Mouse (Mus musculus): ENCODE measurements around the gene AI467606. TPM values are rescaled to one million over a fixed set of nuclear protein-coding genes. Genes with fewer than 3 reads are reported as not detected.
"Not testable (repeated sequence)": the region's sequence is repeated elsewhere in the genome, so short reads cannot be mapped to it uniquely, and the experiment has no call there.

AI467606 gene
- 17.6 and 18.5 TPM in 2 replicates for total RNA-seq (2014; fragmentation: Nextera tagmentation)
- total RNA-seq (2017), result 14.2 and 17.9 TPM in 2 replicates

DNA sequence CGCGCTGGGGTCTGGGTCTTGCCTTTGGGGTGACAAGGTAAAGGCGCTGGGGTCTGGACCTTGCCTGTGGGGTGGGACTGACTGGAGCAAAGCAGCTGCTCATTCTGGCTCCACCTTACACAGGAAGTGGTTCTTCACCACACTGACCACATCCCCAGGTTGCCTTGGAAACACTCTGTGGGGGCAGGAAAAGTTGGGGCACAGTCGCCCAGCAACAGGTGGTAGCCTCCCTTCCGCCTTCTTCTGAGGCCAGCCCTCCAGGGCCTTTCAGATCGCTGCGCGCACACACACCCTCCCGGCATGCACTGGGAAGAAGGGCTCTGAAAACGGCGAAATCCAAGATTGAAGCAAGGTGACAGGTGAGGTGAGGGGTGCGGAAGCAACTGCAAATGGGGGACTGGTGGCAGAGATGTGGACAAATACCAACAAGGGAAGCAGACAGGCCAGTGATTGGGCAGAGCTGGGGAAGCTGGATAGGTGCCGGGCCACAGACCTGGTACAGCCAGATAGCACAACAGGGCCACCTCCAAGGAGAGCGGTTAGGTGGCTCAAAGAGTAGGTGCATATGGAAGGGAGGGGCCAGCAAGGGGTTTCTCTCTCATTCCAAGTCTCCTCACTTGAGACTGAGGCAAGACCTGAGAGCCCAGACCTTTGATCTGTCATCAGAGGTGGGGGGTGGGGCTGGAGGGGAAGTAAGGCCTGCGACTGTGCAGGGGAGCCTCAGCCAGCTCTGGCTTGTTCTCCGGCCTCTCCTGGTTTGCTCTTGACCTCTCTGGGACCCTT lies at the start of gene AI467606:
Gene AI467606, plus strand, starts transcription at position 246 of the 783 bp plus-strand sequence.
- peak; percentile 82 for ATAC-seq (replicated peaks; ENCODE audit: low FRiP score, low TSS enrichment, poor library complexity, severe bottlenecking)

GRCm38 (mm10) chr7:127041851-127042672 lies 49.1 kb upstream of the AI467606 start, which contains the start of gene Kif22:
Gene Kif22 (minus strand): TSS chr7:127042471.
- ATAC-seq (replicated peaks; ENCODE audit: low FRiP score, low TSS enrichment, poor library complexity, severe bottlenecking), result peak; percentile 96

- no peak for ATAC-seq (replicated peaks; ENCODE audit: low FRiP score, low TSS enrichment, poor library complexity, severe bottlenecking)
These were observed 36.1 kb upstream of the AI467606 start for GRCm38 (mm10) chr7:127055026-127055585.

DNA sequence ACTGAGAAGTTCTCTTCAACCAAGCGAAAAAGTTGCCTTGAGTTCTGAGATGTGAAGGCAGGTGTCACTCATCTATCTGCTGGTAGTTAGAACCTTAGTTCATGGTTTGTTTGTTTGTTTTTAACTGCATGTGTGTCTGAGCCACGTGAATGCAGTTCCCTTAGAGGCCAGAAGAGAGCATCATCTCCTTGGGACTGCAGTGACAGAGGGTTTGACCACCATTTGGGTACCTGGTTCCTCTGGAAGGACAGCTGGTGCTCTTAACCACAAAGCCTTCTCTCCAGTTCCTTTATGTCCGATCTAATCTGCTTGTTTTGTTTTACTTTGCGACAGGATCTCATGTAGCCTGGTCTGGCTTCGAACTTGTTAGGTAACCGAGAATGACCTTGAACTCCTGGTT lies 25.6 kb upstream of the AI467606 start:
- ATAC-seq (replicated peaks; ENCODE audit: low FRiP score, low TSS enrichment, poor library complexity, severe bottlenecking), result no peak

GRCm38 (mm10) chr7:127066317-127066716 lies 24.8 kb upstream of the AI467606 start:
- ATAC-seq (replicated peaks; ENCODE audit: low FRiP score, low TSS enrichment, poor library complexity, severe bottlenecking), result no peak

DNA sequence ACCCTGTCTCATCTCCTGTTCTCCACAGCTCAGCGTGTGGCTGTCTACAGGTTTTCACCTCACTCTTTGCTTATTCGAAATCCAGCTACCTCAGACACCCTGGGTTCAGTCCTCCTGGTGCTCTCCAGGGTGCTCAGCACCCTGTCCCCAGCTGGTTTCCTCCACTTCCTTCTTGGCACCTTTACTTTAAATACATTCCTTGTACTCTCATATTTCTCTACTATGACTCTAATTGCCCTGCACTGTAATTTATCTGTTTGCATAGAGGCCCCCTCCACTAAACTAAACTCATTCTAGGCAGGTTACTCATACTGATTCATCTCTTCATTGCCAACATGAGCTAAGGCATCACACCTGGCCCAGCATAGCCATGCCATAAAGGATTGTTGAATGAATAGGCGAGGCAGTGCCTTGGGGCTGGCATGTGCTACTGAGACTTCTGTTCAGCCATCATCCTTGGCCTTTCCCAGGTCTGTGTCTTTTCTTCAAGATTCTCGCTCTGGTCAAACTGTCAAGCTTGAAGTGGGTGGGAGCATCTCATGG lies 20.2 kb upstream of the AI467606 start:
- no peak for ATAC-seq (replicated peaks; ENCODE audit: low FRiP score, low TSS enrichment, poor library complexity, severe bottlenecking)

- no peak for ATAC-seq (replicated peaks; ENCODE audit: low FRiP score, low TSS enrichment, poor library complexity, severe bottlenecking)
These were observed 17.9 kb upstream of the AI467606 start for GRCm38 (mm10) chr7:127073221-127073620.

GRCm38 (mm10) chr7:127076188-127076587 lies 15.0 kb upstream of the AI467606 start:
- ATAC-seq (replicated peaks; ENCODE audit: low FRiP score, low TSS enrichment, poor library complexity, severe bottlenecking), result no peak

DNA sequence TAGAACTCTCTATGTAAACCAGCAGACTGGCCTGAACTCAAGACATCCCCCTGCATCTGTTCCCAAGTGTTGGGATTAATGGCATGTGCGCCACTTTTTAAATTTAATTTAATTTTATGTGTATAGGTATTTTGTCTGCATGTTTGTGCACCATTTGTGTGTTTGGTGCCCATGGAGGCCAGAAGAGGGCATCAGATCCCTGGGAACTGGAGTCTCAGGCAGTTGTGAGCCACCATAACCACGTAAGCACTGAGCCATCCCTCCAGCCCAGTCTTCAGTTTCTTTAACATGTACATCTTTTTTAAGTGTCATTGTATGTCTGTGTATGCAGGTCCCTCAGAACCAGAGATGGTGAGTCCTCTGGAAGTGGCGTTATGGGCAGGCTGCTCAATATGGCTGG lies 13.5 kb upstream of the AI467606 start:
- ATAC-seq (replicated peaks; ENCODE audit: low FRiP score, low TSS enrichment, poor library complexity, severe bottlenecking), result no peak

DNA sequence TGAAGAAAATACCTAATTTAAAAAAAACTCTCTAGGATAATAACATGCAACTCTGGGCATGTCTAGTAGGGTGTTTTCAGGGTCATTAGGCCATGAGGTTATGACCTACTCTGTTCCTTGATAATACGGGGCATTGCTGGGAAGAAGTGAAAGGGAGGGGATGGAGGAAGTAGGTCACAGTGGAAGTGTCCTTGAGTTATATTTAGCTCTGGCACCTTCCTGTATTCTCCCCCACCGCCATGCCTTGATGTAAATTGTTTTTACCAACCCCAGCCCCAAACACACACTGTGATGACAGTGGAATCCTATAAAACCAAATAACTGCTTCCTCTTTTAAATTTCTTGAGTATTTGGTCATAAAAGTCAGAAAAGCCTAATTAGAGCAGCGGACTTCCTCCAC lies 11.1 kb upstream of the AI467606 start:
- no peak for ATAC-seq (replicated peaks; ENCODE audit: low FRiP score, low TSS enrichment, poor library complexity, severe bottlenecking)

GRCm38 (mm10) chr7:127082271-127082670 lies 8.9 kb upstream of the AI467606 start:
- no peak for ATAC-seq (replicated peaks; ENCODE audit: low FRiP score, low TSS enrichment, poor library complexity, severe bottlenecking)

DNA sequence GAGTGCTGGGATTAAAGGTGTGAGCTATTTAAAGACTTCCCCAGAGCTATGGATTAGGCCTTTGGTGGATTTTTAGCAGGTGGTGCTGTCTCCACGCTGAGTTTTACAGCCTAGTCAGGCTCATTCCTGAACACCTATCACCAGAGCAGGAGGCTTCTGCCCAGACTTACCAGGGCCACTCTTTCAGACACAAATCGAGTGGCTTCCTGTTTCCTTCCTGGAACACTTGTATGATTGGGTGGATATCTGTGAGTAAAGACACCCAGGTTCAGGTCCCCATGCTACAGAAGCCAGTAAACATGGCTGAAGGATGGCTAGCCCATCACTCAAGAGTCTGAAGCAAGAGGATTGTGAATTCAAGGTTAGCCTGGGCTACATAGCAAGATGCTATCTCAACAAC lies 8.2 kb upstream of the AI467606 start:
- ATAC-seq (replicated peaks; ENCODE audit: low FRiP score, low TSS enrichment, poor library complexity, severe bottlenecking), result no peak

- peak; percentile 85 for ATAC-seq (replicated peaks; ENCODE audit: low FRiP score, low TSS enrichment, poor library complexity, severe bottlenecking)
These were observed 7.5 kb upstream of the AI467606 start for GRCm38 (mm10) chr7:127083689-127084088.

DNA sequence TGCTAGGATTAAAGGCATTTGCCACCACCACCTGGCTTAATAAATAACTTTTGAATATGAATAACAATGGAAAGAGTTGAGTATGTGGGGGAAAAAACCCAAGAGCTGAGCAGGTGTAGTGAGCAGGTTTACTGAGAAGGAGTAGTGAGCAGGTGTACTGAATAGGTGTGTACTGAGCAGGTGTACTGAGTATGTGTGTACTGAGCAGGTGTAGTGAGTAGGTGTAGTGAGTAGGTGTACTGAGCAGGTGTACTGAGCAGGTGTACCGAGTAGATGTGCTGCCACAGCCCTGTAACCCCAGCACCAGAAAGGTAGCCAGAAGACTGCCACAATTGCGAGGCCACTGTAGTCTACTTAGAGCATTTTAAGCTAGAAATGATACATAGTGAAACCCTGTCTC lies 6.4 kb upstream of the AI467606 start:
- no peak for ATAC-seq (replicated peaks; ENCODE audit: low FRiP score, low TSS enrichment, poor library complexity, severe bottlenecking)

GRCm38 (mm10) chr7:127085751-127086150 lies 5.4 kb upstream of the AI467606 start:
- ATAC-seq (replicated peaks; ENCODE audit: low FRiP score, low TSS enrichment, poor library complexity, severe bottlenecking), result not testable (repeated sequence)

- not testable (repeated sequence) for ATAC-seq (replicated peaks; ENCODE audit: low FRiP score, low TSS enrichment, poor library complexity, severe bottlenecking)
These were observed 3.7 kb upstream of the AI467606 start, which contains the start of gene Zg16 for GRCm38 (mm10) chr7:127087278-127088010. Gene Zg16 (minus strand): TSS chr7:127087328.

DNA sequence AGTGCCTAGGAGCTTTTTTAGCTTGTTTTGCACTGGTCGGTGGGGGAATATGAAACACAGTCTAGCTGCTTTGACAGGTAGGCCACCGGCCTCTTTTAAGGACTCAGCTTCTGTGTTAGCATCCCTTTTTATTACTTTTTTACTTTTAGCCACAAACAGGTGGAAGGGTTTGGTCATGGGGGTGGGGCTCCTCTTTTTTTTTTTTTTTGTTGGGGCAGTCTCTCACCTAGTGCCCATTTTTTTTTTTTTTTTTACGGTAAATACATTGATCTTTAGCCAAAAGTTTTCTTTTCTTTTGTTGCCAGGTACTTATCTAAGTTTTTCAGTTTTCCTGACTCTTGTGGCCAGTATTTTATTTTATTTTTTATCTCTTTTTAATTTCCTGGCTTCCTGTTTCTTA lies 3.1 kb upstream of the AI467606 start:
- no peak for ATAC-seq (replicated peaks; ENCODE audit: low FRiP score, low TSS enrichment, poor library complexity, severe bottlenecking)

- no peak for ATAC-seq (replicated peaks; ENCODE audit: low FRiP score, low TSS enrichment, poor library complexity, severe bottlenecking)
These were observed 2.0 kb upstream of the AI467606 start for GRCm38 (mm10) chr7:127088901-127089845.

Data from megakaryocyte-erythroid progenitor cell, adult 5-6 weeks (primary cell).